Mouse (Mus musculus) intestine, postnatal 0 days (tissue): ENCODE measurements at regions not wholly inside any gene's neighbourhood (a gene's known extent, or its start where the extent isn't known, plus 50 kb on each side); places are given as distances from the start of the nearest gene placed in this dataset.

ENCODE experiments used
- ATAC-seq: fragments of 200-750 bp; cut with Nextera tagmentation; 2 replicates; pipeline ENCODE4 v1.8.0; 2017; ENCODE audit warnings: mild to moderate bottlenecking, moderate TSS enrichment, moderate library complexity
- H3K27ac ChIP-seq: fragments of 300-500 bp; sonication (generic); 2 replicates; pipeline ENCODE4 v1.5.1; 2014; ENCODE audit warnings: mild to moderate bottlenecking, low read depth, low read length, moderate library complexity
- H3K27me3 ChIP-seq: fragments of 300-500 bp; sonication (generic); replicated peaks from 2 replicates; pipeline ENCODE4 v1.6.1; 2014; ENCODE audit warnings: low read length, mixed read lengths; ENCODE audit not compliant: control insufficient read depth, insufficient read depth
- H3K36me3 ChIP-seq: fragments of 300-500 bp; sonication (generic); 2 replicates; pipeline ENCODE4 v1.6.1; 2014; ENCODE audit warnings: mild to moderate bottlenecking, moderate library complexity; ENCODE audit not compliant: control insufficient read depth, insufficient read depth
- H3K4me1 ChIP-seq: fragments of 300-500 bp; sonication (generic); replicated peaks from 2 replicates; pipeline ENCODE4 v1.6.1; 2014; ENCODE audit warnings: antibody characterized with exemption, low read length, mixed read lengths; ENCODE audit not compliant: control insufficient read depth, insufficient read depth
- H3K4me2 ChIP-seq: fragments of 300-500 bp; sonication (generic); replicated peaks from 2 replicates; pipeline ENCODE4 v1.6.1; 2014; ENCODE audit warnings: low read depth, mild to moderate bottlenecking, moderate library complexity
- H3K4me3 ChIP-seq: fragments of 300-500 bp; sonication (generic); 2 replicates; pipeline ENCODE4 v1.5.1; 2014; ENCODE audit warnings: low read depth, low read length
- H3K9ac ChIP-seq: fragments of 300-500 bp; sonication (generic); 2 replicates; pipeline ENCODE4 v1.6.1; 2014; ENCODE audit warnings: mild to moderate bottlenecking, low read depth, low read length
- H3K9me3 ChIP-seq: fragments of 300-500 bp; sonication (generic); 2 replicates; pipeline ENCODE4 v1.6.1; 2016; ENCODE audit warnings: mixed run types; ENCODE audit not compliant: control insufficient read depth
- CTCF ChIP-seq: sonication (generic); IDR thresholded peaks from 2 replicates; pipeline ENCODE4 v1.5.1; 2016; ENCODE audit warnings: low read depth, mild to moderate bottlenecking, control low read depth, antibody characterized with exemption, moderate library complexity
- WGBS: fragments of 180-500 bp; shearing (Covaris S2); extraction: QIAGEN DNeasy Blood & Tissue Kit; methylation state at CpG from one replicate; pipeline ENCODE4 v1.1.7; 2014; 5-methylcytosine and 5-hydroxymethylcytosine counted together

DNA sequence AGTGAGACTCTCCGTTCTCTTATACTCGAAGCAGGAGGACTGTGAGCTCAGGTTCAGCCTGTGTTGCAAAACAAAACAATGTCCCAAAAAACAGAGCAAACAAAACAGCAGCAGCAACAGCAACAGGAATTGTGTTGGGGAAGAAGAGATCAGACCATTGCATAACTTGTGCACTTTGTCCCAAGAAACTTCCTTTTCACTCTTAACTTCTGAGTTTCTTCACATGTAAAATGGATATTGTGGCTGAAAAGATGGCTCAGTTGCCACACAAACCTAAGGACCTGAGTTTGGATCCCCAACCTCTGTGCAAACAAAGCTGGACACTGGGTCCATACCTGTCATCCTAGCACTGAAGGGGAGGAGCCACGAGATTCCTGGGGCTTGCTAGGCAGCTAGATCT, 146.1 kb upstream of the Lyplal1 start:
- no peaks in the 10 kb centered on the region for H3K36me3 ChIP-seq
- H3K4me2 ChIP-seq, result no peak overlapping the region
- H3K27ac ChIP-seq, result no peak overlapping the region
- no peak overlapping the region for H3K4me3 ChIP-seq
- ATAC-seq, result no peak
- no peak overlapping the region for H3K9ac ChIP-seq
- TF ChIP-seq CTCF, result no peak
- 66% methylated on average over 3 of the region's 3 CpGs for WGBS
- peaks cover 4% of the 10 kb centered on the region for H3K4me1 ChIP-seq
- H3K9me3 ChIP-seq, result no peaks in the 10 kb centered on the region
- no peaks in the 10 kb centered on the region for H3K27me3 ChIP-seq

GRCm38 (mm10) chr1:186262040-186262439, 144.9 kb upstream of the Lyplal1 start:
- WGBS, result 63% methylated on average over 6 of the region's 6 CpGs
- no peak for ATAC-seq

GRCm38 (mm10) chr1:186261326-186261833, 144.3 kb upstream of the Lyplal1 start:
- Histone ChIP-seq H3K27ac (no peak overlapping the region), H3K27me3 (no peaks in the 10 kb centered on the region), H3K4me1 (peaks cover 4% of the 10 kb centered on the region), H3K9me3 (no peaks in the 10 kb centered on the region), H3K9ac (no peak overlapping the region), H3K4me3 (no peak overlapping the region), H3K4me2 (no peak overlapping the region), H3K36me3 (no peaks in the 10 kb centered on the region)
- ATAC-seq, result no peak
- WGBS, result 31% methylated on average over 4 of the region's 4 CpGs
- TF ChIP-seq CTCF, result no peak

More at GRCm38 (mm10) chr1:186262040-186262439, 144.9 kb upstream of the Lyplal1 start:
- Histone ChIP-seq H3K9ac (no peak overlapping the region), H3K4me3 (no peak overlapping the region), H3K27ac (no peak overlapping the region), H3K27me3 (no peaks in the 10 kb centered on the region), H3K9me3 (no peaks in the 10 kb centered on the region), H3K36me3 (no peaks in the 10 kb centered on the region), H3K4me1 (peaks cover 4% of the 10 kb centered on the region), H3K4me2 (no peak overlapping the region)
- TF ChIP-seq CTCF, result no peak

- WGBS, result 95% methylated on average over 1 of the region's 1 CpGs
- TF ChIP-seq CTCF, result no peak
- Histone ChIP-seq H3K9me3 (no peaks in the 10 kb centered on the region), H3K4me3 (no peak overlapping the region), H3K4me1 (no peaks in the 10 kb centered on the region), H3K9ac (no peak overlapping the region), H3K27ac (no peak overlapping the region), H3K36me3 (no peaks in the 10 kb centered on the region), H3K27me3 (no peaks in the 10 kb centered on the region), H3K4me2 (no peak overlapping the region)
- no peak for ATAC-seq
Measured at GRCm38 (mm10) chr1:186257611-186258010, 140.5 kb upstream of the Lyplal1 start.

- Histone ChIP-seq H3K36me3 (no peaks in the 10 kb centered on the region), H3K9ac (no peak overlapping the region), H3K27me3 (no peaks in the 10 kb centered on the region), H3K4me1 (no peaks in the 10 kb centered on the region), H3K9me3 (no peaks in the 10 kb centered on the region), H3K4me3 (no peak overlapping the region), H3K4me2 (no peak overlapping the region), H3K27ac (no peak overlapping the region)
- no peak for ATAC-seq
- no peak for TF ChIP-seq CTCF
- 79% methylated on average over 8 of the region's 8 CpGs for WGBS
Measured at GRCm38 (mm10) chr1:186255476-186256080, 138.5 kb upstream of the Lyplal1 start.

DNA sequence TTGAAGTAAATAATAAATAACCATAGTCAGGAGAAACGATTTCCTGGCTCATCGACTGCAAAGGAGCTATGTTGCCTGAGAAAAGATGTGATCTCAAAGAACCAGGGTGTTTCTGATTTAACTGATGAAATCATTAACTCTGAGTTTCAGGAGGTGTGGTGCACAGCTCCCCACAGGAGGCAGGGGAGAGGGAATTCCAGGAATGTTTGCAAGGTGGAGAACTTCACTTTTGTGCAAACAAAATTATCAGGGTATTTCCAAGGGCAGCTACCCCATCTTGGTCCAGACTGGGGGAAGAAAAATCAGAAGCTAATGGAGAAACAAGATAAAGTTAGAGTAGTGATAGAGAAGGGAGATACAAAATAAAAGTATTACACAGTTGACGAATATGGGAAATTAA, 137.4 kb upstream of the Lyplal1 start:
- no peak overlapping the region for H3K27ac ChIP-seq
- no peak for ATAC-seq
- no peaks in the 10 kb centered on the region for H3K9me3 ChIP-seq
- H3K4me2 ChIP-seq, result no peak overlapping the region
- no peak for TF ChIP-seq CTCF
- H3K9ac ChIP-seq, result no peak overlapping the region
- H3K27me3 ChIP-seq, result no peaks in the 10 kb centered on the region
- no peak overlapping the region for H3K4me3 ChIP-seq
- H3K36me3 ChIP-seq, result no peaks in the 10 kb centered on the region
- 31% methylated on average over 3 of the region's 3 CpGs for WGBS
- H3K4me1 ChIP-seq, result no peaks in the 10 kb centered on the region
